Mouse (Mus musculus) ovary, postnatal 14 days (tissue): Measurements from ENCODE around the gene Gm42906.

Experiments
- DNase-seq: peaks from one replicate; pipeline ENCODE4 v3.0.0; 2022; ENCODE audit warnings: low spot score

Gm42906 gene

GRCm38 (mm10) chr5:151145807-151146206 is 282.2 kb downstream of the Gm42906 start:
- no peak for DNase-seq

- no peak for DNase-seq
Observed at GRCm38 (mm10) chr5:151143955-151144354, 284.0 kb downstream of the Gm42906 start.

GRCm38 (mm10) chr5:151142671-151143601 is 285.0 kb downstream of the Gm42906 start:
- no peak for DNase-seq

- no peak for DNase-seq
Observed at GRCm38 (mm10) chr5:151142241-151142640, 285.7 kb downstream of the Gm42906 start.

- DNase-seq, result no peak
Observed at GRCm38 (mm10) chr5:151137901-151138300, 290.1 kb downstream of the Gm42906 start.

- DNase-seq, result no peak
Observed at GRCm38 (mm10) chr5:151137311-151137710, 290.7 kb downstream of the Gm42906 start.

- DNase-seq, result no peak
Observed at GRCm38 (mm10) chr5:151135965-151136364, 292.0 kb downstream of the Gm42906 start.

GRCm38 (mm10) chr5:151135078-151135826 is 292.7 kb downstream of the Gm42906 start:
- DNase-seq, result no peak

- no peak for DNase-seq
Observed at GRCm38 (mm10) chr5:151134202-151134601, 293.8 kb downstream of the Gm42906 start.

- DNase-seq, result no peak
Observed at GRCm38 (mm10) chr5:151133744-151134143, 294.2 kb downstream of the Gm42906 start.

GRCm38 (mm10) chr5:151129762-151130161 is 298.2 kb downstream of the Gm42906 start:
- no peak for DNase-seq

GRCm38 (mm10) chr5:151127298-151127717 is 300.7 kb downstream of the Gm42906 start:
- no peak for DNase-seq

- no peak for DNase-seq
Observed at GRCm38 (mm10) chr5:151126608-151127005, 301.4 kb downstream of the Gm42906 start.

GRCm38 (mm10) chr5:151125985-151126607 is 301.9 kb downstream of the Gm42906 start:
- no peak for DNase-seq

- no peak for DNase-seq
Observed at GRCm38 (mm10) chr5:151117846-151118245, 310.1 kb downstream of the Gm42906 start.

- DNase-seq, result no peak
Observed at GRCm38 (mm10) chr5:151116192-151116887, 311.6 kb downstream of the Gm42906 start.

GRCm38 (mm10) chr5:151112743-151113142 is 315.2 kb downstream of the Gm42906 start:
- DNase-seq, result no peak

- DNase-seq, result no peak
Observed at GRCm38 (mm10) chr5:151111080-151111871, 316.7 kb downstream of the Gm42906 start.

- peak; percentile 27 for DNase-seq
Observed at GRCm38 (mm10) chr5:151110461-151110908, 317.5 kb downstream of the Gm42906 start.

GRCm38 (mm10) chr5:151109822-151110221 is 318.1 kb downstream of the Gm42906 start:
- DNase-seq, result no peak

GRCm38 (mm10) chr5:151108955-151109354 is 319.0 kb downstream of the Gm42906 start:
- DNase-seq, result no peak
